Mouse (Mus musculus) cerebellum, adult 9-11 months (tissue): Measurements from ENCODE around the gene 1500011B03Rik.

Experiments
- DNase-seq: peaks from one replicate; pipeline ENCODE4 v3.0.0; 2022

Gene 1500011B03Rik

GRCm38 (mm10) chr5:114779956-114780489 is 43.2 kb downstream of the 1500011B03Rik start:
- DNase-seq = no peak

DNA sequence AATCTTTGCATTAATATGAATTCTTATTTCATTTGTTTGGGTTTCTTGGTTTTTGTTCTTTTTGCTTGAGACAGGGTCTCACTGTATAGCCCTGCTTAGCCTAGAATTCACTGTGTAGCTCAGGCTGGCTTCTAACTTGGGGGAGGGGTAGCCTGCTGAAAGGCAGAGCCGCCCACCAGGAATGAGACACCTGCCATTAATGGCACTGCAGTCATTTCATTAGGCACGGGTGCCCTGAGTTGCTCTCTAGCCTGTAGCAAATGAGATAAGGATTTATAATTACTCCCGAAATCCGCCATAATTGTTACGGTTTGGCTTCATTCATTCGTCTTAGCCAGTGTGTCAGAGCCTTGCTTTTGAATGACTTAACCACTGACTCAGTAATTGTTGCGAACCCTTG is 47.1 kb downstream of the 1500011B03Rik start:
- DNase-seq = no peak

DNA sequence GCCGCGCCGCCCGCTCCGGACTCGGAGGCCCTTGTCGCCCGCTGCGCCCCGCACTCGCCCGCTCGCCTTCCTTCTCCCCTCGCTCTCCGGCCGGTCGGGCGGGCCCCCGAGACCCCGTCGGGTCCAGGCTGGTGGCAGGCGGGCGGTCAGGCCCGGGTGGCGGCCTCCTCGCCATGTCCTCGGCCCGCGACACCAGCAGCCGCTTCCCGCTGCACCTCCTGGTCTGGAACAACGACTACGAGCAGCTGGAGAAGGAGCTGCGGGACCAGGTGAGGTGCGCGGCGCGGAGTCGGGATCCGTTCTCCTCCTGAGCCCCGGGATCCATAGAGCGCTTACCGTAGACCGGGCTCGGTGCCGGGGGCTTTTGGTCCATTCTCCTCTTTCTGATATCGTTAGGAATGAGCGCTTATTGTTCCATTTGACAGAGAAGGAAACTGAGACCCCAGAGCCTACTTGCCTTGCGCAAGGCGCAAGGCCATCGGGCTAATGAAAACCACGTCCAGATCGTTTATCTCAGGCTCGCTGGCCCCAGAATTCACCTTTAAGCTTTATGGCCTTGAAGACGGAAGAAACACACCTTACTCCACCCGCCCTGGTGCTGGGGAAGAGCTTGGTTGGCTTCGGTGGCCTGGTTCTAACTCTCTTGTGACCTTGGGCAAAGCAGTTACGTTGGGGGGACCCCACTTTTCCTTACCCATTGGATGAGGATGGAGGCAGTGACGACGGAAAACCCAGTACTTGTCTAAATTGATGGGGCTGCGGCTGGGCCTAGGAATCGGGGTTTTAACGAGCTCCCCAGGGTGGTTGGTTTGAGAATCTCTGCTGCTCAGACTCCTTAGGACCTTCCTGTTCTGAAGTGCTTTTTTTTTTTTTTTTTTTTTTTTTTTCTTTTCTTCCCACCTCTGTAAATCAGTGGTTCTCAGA is 48.0 kb downstream of the 1500011B03Rik start, which contains the start of gene Git2:
Gene Git2 (minus strand): TSS at position 462 of the 924 bp plus-strand sequence.
- DNase-seq = no peak

GRCm38 (mm10) chr5:114774403-114775051 is 48.7 kb downstream of the 1500011B03Rik start, which contains the start of gene Ankrd13a:
Gene Ankrd13a (plus strand): TSS chr5:114774677.
- DNase-seq = peak; percentile 93

DNA sequence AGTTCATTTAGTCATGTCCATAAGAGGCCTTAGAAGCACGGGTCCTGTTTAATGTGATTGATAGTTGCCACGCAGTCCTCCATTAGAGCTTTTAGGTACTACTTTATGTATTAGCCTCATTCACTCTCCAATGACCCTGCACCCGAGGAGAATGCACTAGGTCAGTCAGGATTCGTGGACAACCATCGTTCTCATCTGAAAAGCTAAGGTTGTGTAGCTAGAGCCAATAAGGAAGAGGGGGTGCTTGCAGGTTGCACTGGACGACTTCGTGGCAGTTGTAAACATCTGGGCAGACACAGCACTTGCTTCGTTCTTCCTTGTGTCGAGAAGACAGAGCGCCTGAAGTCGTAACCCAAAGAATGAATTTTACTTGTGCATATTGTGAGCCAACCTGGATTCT is 49.5 kb downstream of the 1500011B03Rik start:
- no peak for DNase-seq

GRCm38 (mm10) chr5:114773211-114773710 is 50.0 kb downstream of the 1500011B03Rik start:
- DNase-seq = peak; percentile 98

DNA sequence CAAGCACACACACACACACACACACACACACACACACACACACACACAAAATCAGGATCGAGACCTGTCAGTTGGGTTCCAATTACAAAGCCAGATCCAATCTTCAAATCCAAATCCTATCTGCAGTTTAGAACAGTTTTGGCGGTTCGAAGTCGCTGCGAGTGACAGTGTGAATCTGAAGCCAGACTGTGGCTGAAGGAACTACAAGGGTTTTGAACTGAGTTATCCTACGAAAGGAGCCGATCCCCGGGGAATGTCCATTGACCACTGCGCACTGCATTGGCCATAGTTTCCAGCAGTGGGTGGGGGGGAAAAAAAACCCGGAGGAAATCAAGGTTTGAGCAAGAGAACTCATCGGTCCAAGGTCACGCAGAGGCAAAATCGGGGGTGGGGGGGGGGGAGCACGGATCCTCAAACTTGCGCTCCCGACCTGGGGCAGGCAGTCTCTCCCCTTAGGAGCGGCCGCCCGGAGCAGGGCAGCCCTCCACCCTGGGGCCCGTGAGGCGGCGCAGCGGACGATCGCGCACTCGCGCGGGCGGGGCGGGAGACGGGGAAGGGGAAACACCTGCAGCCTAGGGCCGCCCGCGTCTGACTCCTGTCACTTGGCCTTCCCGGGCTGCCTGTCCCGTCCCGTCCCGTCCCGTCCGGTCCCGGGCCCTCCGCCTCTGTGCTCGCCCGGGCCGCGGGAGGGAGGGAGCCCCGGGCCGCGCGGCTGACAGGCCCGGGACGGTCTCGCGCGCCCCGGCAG is 50.6 kb downstream of the 1500011B03Rik start:
- peak; percentile 79 for DNase-seq

DNA sequence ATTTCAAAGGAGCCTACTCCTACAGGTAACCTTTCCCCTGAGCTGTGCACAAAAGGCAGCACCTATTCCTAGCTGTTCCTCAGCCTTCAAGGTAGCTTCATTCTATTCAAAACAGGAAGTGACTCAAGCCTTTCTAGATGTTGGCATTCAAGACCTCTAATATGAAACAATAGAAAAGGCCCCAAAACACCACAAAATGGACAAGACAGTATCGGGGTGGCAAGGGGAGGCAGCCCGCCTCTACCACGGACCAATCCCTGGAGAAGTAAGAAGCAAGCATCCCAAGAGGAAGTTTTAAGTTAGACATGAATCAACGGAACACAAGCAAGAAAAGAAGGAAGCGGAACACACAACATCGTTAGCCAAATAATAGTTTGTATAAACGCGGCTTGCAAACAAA is 51.5 kb downstream of the 1500011B03Rik start:
- DNase-seq = no peak

DNA sequence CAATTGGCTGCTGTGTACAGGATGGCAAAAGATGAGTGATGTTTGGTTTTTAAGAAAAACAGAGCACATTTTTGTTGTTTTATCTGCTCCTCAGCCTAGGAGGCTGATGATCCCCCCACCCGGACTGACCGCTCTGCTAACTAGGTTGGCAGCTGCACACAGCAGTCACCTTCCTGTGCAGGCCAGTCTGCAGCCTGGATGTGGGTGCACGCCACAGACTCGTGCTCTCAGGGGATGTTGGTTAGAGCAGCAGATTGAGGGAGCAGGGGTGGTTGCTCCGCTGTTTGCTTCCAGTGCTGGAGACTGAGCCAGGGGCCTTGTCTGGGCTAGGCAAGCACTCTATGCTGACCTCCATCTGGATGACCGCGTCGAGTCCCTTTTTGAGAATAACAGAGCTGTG is 53.5 kb downstream of the 1500011B03Rik start:
- DNase-seq = no peak

- DNase-seq = peak; percentile 58
Measured at GRCm38 (mm10) chr5:114767185-114767584, 56.1 kb downstream of the 1500011B03Rik start.

- peak; percentile 55 for DNase-seq
Measured at GRCm38 (mm10) chr5:114766686-114767085, 56.6 kb downstream of the 1500011B03Rik start.

DNA sequence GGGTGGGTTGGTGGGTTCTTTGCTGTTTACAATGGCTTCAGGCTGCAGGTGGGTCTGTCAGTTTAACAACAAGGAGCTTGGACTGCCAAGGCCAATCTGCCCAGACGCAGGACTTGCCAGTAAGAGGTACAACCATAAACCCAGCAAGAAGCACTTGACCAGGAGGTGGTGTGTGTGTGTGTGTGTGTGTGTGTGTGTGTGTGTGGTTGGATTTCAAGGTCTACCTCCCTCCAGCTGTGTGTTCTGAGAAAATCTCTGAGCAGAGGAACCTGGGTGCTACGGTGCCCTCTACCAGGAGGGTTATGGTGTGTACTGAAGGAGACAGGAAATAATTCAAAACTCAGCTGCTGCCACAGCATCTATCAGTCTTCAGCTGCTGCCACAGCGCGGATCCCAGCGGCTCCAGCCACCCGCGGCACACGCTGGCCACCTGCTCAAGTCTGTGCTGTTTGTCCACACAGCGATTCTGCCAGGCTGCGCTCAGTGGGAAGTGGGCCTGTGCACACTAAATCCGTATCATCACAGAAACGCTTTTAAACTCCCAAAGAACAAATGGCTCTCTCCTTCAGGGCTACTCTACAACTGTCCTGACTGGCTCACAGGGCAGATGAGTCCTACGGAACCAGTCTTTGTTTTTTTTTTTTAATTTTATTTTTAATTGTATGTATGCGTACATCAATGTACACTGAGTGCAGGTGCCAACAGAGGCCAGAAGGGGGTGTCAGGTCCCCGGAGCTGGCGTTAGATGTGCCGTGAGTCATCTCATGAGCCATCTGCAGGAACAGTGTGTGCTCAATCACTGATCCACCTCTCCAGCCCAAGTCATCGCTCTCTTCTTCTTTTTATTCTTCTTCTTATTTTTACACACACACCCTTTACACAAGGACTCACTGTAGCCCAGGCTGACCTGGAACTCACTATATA is 58.2 kb downstream of the 1500011B03Rik start:
- peak; percentile 88 for DNase-seq

DNA sequence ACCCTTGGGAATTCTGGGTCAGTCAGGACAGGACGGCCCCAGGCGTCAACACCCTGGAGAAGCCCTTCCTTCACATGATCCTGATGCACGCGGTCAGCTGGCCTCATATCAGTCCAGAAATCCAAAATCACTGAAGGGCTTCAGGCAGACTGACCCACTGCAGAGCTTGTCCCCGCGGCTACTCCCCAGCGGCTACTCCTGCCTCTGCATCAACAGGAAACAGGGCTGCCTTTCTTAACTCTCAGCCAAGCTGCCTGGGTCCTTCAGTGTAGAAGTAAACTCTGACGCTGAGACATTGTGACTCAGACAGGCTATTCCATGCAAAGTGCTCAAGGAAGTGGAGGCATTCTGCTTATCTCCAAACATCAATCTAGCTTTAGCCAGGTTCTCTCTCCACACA is 61.3 kb downstream of the 1500011B03Rik start:
- no peak for DNase-seq

DNA sequence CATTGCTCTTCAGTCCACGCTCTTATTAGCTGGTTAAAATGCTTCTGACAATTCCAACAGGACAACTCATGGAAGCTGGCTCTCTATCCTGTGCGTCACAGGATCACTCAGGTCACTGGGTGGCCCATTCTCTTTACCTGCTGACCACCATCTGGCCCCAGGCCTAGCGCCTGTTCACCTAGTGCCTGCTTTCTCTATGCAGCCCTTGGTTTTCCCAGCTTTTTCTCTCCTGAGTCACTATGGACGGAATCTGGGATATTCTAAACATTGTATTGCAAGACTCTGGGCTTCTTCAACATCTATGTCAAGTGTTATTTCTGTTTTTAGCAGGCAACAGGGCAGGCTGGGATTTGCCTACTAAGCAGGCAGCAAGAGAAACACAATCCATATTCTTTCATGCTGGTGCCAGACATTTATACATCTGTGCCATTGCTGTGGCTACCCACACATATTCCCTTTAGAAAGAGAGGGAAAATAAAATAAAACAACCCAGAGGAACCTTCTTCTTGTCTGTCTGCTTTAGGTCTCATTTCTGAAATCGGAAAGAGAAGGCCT is 63.7 kb downstream of the 1500011B03Rik start:
- no peak for DNase-seq
